Mouse (Mus musculus) urinary bladder, adult 2 months (tissue): ENCODE results near the gene Slc6a20b. TPM values are rescaled to one million over a fixed set of nuclear protein-coding genes. Genes with fewer than 3 reads are reported as not detected.

Experiments used
- DNase-seq: peaks from one replicate; pipeline ENCODE4 v3.0.0; 2022; ENCODE audit warnings: low spot score
- polyA plus RNA-seq: library from polyadenylated mRNA; depleted of rRNA; stranded (reverse); fragments of >200 nt; gene quantifications from 2 replicates; pipeline ENCODE4 v1.2.3, GENCODE M21; 2012; rRNA removed

The Slc6a20b gene
- polyA plus RNA-seq, 1 experiment, result 0.03 TPM

DNA sequence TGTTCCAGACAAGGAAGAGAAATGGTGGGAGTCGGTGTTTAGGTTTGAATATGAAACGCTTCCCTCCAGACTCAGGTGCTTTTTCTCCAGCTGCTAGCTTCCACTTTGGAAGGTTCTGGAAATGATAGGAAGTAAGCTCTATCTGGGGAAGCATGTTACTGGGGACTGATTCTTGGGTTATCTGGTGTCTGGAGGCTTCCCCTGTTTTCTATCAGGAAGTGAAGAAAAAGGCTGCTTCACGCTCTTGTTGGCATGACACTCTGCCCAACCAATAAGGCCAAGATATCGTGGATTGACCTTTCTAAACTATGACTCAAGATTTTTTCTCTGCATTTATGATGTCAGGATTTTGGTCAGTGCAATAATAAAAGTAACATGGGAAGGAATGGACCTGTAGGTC is 37.2 kb downstream of the Slc6a20b start:
- no peak for DNase-seq

DNA sequence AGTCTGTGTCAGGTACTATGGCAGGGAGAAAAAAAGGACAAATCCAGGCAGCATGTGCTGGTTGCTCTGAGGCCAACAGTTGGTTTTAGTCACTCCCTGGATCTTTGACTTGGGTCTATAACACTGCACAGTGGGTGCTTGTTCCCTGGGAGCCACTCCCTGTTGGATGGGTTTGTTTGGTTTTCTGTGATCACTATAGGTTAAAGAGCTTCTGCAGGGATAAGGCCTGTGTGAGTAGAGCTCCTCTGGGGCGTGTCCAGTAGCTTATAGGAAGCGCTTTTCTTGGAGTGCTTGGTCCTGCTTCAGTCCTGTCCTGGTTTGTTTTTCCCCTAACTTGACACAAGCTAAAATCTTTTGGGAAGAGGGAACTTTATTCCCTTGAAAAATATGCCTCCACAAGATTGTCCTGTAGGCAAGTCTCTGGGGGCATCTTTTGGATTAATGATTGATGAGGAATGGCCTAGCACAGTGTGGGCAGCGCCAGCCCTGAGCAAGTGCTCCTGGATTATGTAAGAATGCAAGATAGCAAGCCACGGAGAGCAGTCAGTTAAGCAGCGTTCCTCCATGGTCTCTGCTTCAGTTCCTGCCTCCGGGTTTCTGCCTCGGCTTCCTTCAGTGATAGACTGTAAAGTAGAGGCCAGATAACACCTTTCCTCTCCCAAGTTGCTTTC is 43.0 kb downstream of the Slc6a20b start:
- no peak for DNase-seq

DNA sequence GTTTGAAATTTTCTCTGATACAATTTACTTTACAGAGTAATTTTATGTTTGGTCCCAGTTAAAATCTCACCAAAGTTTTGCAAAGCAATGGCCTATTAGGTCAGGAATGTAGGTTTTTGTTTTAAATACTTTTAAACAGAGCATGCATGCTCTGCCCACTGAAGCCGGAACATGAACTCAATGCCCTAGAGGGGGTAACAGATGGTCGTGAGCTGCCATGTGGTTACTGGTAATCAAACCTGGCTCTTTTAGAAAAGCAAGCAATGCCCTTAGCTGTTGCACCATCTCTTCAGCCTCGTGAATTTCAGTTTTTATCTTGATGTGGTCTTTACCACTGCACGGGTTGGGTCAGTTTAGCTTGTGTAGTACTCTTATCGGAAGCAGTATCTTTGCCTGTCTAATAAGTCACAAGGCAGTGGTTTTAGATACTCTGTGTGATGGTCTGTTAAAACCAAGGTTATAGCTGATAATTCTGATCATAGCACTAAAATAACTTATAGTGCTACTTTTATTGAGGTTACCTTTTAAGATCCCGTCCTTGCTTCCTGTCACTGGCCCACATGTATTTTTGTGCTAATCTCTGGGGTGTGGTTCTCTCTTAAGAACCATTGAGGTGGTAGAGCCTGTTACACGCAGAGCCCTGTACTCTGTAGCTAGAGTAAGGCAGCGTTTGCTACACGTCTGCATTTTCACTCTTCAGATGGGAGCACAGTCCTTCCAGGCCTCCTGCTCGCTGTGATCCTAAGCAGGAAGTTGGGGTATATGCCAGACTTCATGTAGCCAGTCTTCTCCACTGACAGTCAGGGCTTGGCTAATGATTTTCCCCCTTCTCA is 54.8 kb downstream of the Slc6a20b start:
- DNase-seq, result no peak

DNA sequence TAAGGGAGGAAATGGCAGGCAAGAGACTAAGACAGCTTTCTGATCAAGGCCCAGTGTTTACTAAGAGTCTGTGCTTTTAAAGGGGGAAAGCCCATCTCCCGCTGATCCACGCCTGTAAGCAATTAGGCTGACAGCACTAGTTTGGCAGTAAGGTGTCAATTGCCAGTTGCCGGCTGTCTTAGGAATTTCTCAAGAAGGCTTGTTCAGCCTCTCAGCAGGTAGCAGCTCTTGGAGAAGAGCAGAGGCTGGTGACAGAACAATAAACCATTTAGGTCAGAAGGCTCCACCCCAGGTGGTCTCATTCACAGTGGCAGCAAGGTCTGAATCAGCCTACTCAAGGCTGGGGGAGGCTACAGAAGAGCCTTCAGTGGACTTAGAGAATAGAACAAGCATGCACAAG is 77.8 kb downstream of the Slc6a20b start:
- DNase-seq, result no peak

Other genes starting within 250 kb of the Slc6a20b start
- 27.4 and 31.9 TPM in 2 replicates for gene Limd1, start 153.9 kb downstream of the Slc6a20b start, polyA plus RNA-seq
- 29.2 and 34.1 TPM in 2 replicates for gene Sacm1l, start 102.8 kb downstream of the Slc6a20b start, polyA plus RNA-seq
- 0.12 and 0.14 TPM in 2 replicates for gene Ccr9, start 45.9 kb upstream of the Slc6a20b start, polyA plus RNA-seq
- gene Slc6a20a, start 46.3 kb upstream of the Slc6a20b start, polyA plus RNA-seq, result 0.13 and 0.15 TPM in 2 replicates
- gene Lztfl1, start 85.1 kb upstream of the Slc6a20b start, polyA plus RNA-seq, result 19.8 and 23.1 TPM in 2 replicates
- gene Cxcr6, start 173.9 kb upstream of the Slc6a20b start, polyA plus RNA-seq, result 1.4 and 1.5 TPM in 2 replicates
- 12.8 and 24.5 TPM in 2 replicates for gene Fyco1, start 219.3 kb upstream of the Slc6a20b start, polyA plus RNA-seq
- gene Xcr1, start 229.5 kb upstream of the Slc6a20b start, polyA plus RNA-seq, result 0.60 and 0.80 TPM in 2 replicates